Mouse (Mus musculus): ENCODE measurements around the gene Cldn5. TPM values are rescaled to one million over a fixed set of nuclear protein-coding genes. Genes with fewer than 3 reads are reported as not detected.

Gene Cldn5
- polyA plus RNA-seq, 1 experiment from 2014 or later, result 400 TPM

- Histone ChIP-seq H3K4me1 (ENCODE audit: insufficient read depth, low read depth, low read length) (no peaks in the 10 kb centered on the region), H3K9me3 (ENCODE audit: low read length) (no peaks in the 10 kb centered on the region), H3K27ac (ENCODE audit: low read length) (peak overlapping the region; percentile 90), H3K4me2 (replicated peaks; ENCODE audit: low read depth, low read length) (peak overlapping the region; percentile 61), H3K36me3 (ENCODE audit: insufficient read depth, low read length) (no peaks in the 10 kb centered on the region), H3K27me3 (replicated peaks; ENCODE audit: insufficient read depth, low read length) (0 out of 2 replicates have a peak, but pooled peaks cover 14% of the 10 kb centered on the region), H3K4me3 (ENCODE audit: low read depth, low read length) (peak overlapping the region; percentile 53), H3K9ac (replicated peaks; ENCODE audit: low read depth) (peak overlapping the region; percentile 73)
- 41% methylated on average over 2 of the region's 2 CpGs for WGBS
- no peak for TF ChIP-seq CTCF (IDR thresholded peaks at IDR 0.05)
- no peak for TF ChIP-seq EP300 (IDR thresholded peaks at IDR 0.05)
- DNase-seq (ENCODE audit: low spot score) (no peak), ATAC-seq (no peak)
Measured at GRCm38 (mm10) chr16:18778461-18778860, 1.8 kb downstream of the Cldn5 start.

GRCm38 (mm10) chr16:18781810-18782209, 5.2 kb downstream of the Cldn5 start:
- Histone ChIP-seq H3K27me3 (replicated peaks; ENCODE audit: insufficient read depth, low read length) (0 out of 2 replicates have a peak, but pooled peaks cover 13% of the 10 kb centered on the region), H3K4me3 (ENCODE audit: low read depth, low read length) (no peak overlapping the region), H3K36me3 (ENCODE audit: insufficient read depth, low read length) (no peaks in the 10 kb centered on the region), H3K4me1 (ENCODE audit: insufficient read depth, low read depth, low read length) (no peaks in the 10 kb centered on the region), H3K27ac (ENCODE audit: low read length) (no peak overlapping the region), H3K9ac (replicated peaks; ENCODE audit: low read depth) (no peak overlapping the region), H3K4me2 (replicated peaks; ENCODE audit: low read depth, low read length) (no peak overlapping the region), H3K9me3 (ENCODE audit: low read length) (no peaks in the 10 kb centered on the region)
- DNase-seq (ENCODE audit: low spot score) (no peak), ATAC-seq (no peak)
- TF ChIP-seq EP300 (IDR thresholded peaks at IDR 0.05) (no peak), CTCF (IDR thresholded peaks at IDR 0.05) (no peak)
- WGBS, result 84% methylated on average over 9 of the region's 10 CpGs

GRCm38 (mm10) chr16:18785025-18785424, 8.4 kb downstream of the Cldn5 start:
- DNase-seq (ENCODE audit: low spot score) (no peak), ATAC-seq (no peak)
- no peak overlapping the region for H3K4me2 ChIP-seq (replicated peaks; ENCODE audit: low read depth, low read length)
- 89% methylated on average over 7 of the region's 7 CpGs for WGBS
- H3K36me3 ChIP-seq (ENCODE audit: insufficient read depth, low read length), result no peaks in the 10 kb centered on the region
- H3K9ac ChIP-seq (replicated peaks; ENCODE audit: low read depth), result no peak overlapping the region
- no peaks in the 10 kb centered on the region for H3K4me1 ChIP-seq (ENCODE audit: insufficient read depth, low read depth, low read length)
- no peak for TF ChIP-seq CTCF (IDR thresholded peaks at IDR 0.05)
- TF ChIP-seq EP300 (IDR thresholded peaks at IDR 0.05), result no peak
- no peak overlapping the region for H3K4me3 ChIP-seq (ENCODE audit: low read depth, low read length)
- H3K27ac ChIP-seq (ENCODE audit: low read length), result no peak overlapping the region
- H3K9me3 ChIP-seq (ENCODE audit: low read length), result no peaks in the 10 kb centered on the region
- H3K27me3 ChIP-seq (replicated peaks; ENCODE audit: insufficient read depth, low read length), result no peaks in the 10 kb centered on the region

GRCm38 (mm10) chr16:18785485-18785884, 8.8 kb downstream of the Cldn5 start:
- no peaks in the 10 kb centered on the region for H3K4me1 ChIP-seq (ENCODE audit: insufficient read depth, low read depth, low read length)
- H3K36me3 ChIP-seq (ENCODE audit: insufficient read depth, low read length), result no peaks in the 10 kb centered on the region
- TF ChIP-seq EP300 (IDR thresholded peaks at IDR 0.05) (no peak), CTCF (IDR thresholded peaks at IDR 0.05) (no peak)
- 75% methylated on average over 1 of the region's 1 CpGs for whole genome bisulfite sequencing
- no peak overlapping the region for H3K27ac ChIP-seq (ENCODE audit: low read length)
- no peak overlapping the region for H3K4me2 ChIP-seq (replicated peaks; ENCODE audit: low read depth, low read length)
- ATAC-seq (no peak), DNase-seq (ENCODE audit: low spot score) (no peak)
- no peaks in the 10 kb centered on the region for H3K9me3 ChIP-seq (ENCODE audit: low read length)
- no peak overlapping the region for H3K9ac ChIP-seq (replicated peaks; ENCODE audit: low read depth)
- no peaks in the 10 kb centered on the region for H3K27me3 ChIP-seq (replicated peaks; ENCODE audit: insufficient read depth, low read length)
- no peak overlapping the region for H3K4me3 ChIP-seq (ENCODE audit: low read depth, low read length)

DNA sequence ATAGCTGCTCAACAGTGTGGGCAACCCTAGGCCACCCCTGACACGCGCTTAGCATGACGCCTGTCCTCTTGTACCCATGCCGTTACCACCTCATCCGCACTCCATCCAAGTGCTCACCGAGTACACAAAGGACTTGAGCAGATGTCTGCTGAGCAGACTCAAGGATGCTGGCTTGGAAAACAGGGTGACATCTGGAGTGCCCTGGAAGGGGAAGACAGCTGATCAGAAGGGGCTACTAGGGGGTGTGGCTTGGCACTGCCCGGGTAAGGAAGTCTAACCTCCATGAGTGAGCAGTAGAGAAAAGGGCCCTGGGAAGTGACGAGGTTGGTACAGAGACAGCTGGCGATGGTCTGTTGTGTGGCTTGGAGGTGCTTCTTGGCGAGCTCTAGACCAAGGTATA, 10.0 kb downstream of the Cldn5 start:
- Histone ChIP-seq H3K36me3 (ENCODE audit: insufficient read depth, low read length) (no peaks in the 10 kb centered on the region), H3K27me3 (replicated peaks; ENCODE audit: insufficient read depth, low read length) (no peaks in the 10 kb centered on the region), H3K4me3 (ENCODE audit: low read depth, low read length) (no peak overlapping the region), H3K4me1 (ENCODE audit: insufficient read depth, low read depth, low read length) (no peaks in the 10 kb centered on the region), H3K27ac (ENCODE audit: low read length) (no peak overlapping the region), H3K9me3 (ENCODE audit: low read length) (no peaks in the 10 kb centered on the region), H3K9ac (replicated peaks; ENCODE audit: low read depth) (no peak overlapping the region), H3K4me2 (replicated peaks; ENCODE audit: low read depth, low read length) (no peak overlapping the region)
- no peak for DNase-seq (ENCODE audit: low spot score)
- ATAC-seq, result no peak
- WGBS, result 93% methylated on average over 10 of the region's 10 CpGs
- TF ChIP-seq EP300 (IDR thresholded peaks at IDR 0.05) (no peak), CTCF (IDR thresholded peaks at IDR 0.05) (no peak)

GRCm38 (mm10) chr16:18788627-18789406, 12.2 kb downstream of the Cldn5 start:
- TF ChIP-seq CTCF (IDR thresholded peaks at IDR 0.05) (no peak), EP300 (IDR thresholded peaks at IDR 0.05) (no peak)
- no peak overlapping the region for H3K27ac ChIP-seq (ENCODE audit: low read length)
- H3K4me1 ChIP-seq (ENCODE audit: insufficient read depth, low read depth, low read length), result no peaks in the 10 kb centered on the region
- ATAC-seq (no peak), DNase-seq (ENCODE audit: low spot score) (no peak)
- no peak overlapping the region for H3K4me2 ChIP-seq (replicated peaks; ENCODE audit: low read depth, low read length)
- no peak overlapping the region for H3K4me3 ChIP-seq (ENCODE audit: low read depth, low read length)
- WGBS, result 88% methylated on average over 10 of the region's 10 CpGs
- no peaks in the 10 kb centered on the region for H3K36me3 ChIP-seq (ENCODE audit: insufficient read depth, low read length)
- H3K9me3 ChIP-seq (ENCODE audit: low read length), result no peaks in the 10 kb centered on the region
- no peak overlapping the region for H3K9ac ChIP-seq (replicated peaks; ENCODE audit: low read depth)
- H3K27me3 ChIP-seq (replicated peaks; ENCODE audit: insufficient read depth, low read length), result no peaks in the 10 kb centered on the region

Data from lung, postnatal 0 days (tissue).